Mouse (Mus musculus) hematopoietic stem cell, adult 5-6 weeks (primary cell): Measurements from ENCODE around the gene Dlg2. TPM values are rescaled to one million over a fixed set of nuclear protein-coding genes. Genes with fewer than 3 reads are reported as not detected.

ENCODE experiments used
- ATAC-seq, 2 experiments: fragments of 125-278 bp in 1 of 2; replicated peaks in 1 of 2; 2 replicates each; pipeline ENCODE4 v1.8.0; 2016 to 2017; ENCODE audit warnings: inconsistent platforms in 2 of 2, mild to moderate bottlenecking in 2 of 2, moderate number of reproducible peaks in 2 of 2, low read depth in 1 of 2, moderate TSS enrichment in 1 of 2; ENCODE audit not compliant: low FRiP score in 2 of 2, poor library complexity in 2 of 2, severe bottlenecking in 2 of 2, insufficient read depth in 1 of 2, low TSS enrichment in 1 of 2
- total RNA-seq: library from RNA; stranded (forward); fragments of 172-1452, 232-1000 nt; gene quantifications from 2 replicates; pipeline ENCODE4 v1.2.3, GENCODE M21; 2017

Dlg2 gene
- total RNA-seq, 1 experiment from 2014 or later: 3.8 TPM

DNA sequence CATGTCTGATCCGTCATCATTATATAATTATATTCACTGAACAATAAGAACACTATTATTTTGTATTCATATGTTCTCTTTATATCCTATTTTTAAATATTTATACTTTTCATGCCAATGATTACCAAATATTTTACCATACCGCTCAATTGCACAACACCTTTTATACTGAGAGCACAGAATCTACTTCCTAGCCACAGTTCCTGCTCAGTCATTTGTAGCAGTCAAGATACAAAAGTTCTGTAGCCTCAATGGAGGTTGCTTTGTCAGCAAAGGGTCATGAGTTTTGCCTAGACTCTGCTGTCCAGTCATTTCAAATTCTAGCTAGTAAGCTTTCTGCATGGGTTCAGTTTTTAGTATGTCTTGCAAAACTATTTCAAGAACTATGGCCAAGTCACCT, 6.1 kb downstream of the Dlg2 start:
- ATAC-seq: no peak

DNA sequence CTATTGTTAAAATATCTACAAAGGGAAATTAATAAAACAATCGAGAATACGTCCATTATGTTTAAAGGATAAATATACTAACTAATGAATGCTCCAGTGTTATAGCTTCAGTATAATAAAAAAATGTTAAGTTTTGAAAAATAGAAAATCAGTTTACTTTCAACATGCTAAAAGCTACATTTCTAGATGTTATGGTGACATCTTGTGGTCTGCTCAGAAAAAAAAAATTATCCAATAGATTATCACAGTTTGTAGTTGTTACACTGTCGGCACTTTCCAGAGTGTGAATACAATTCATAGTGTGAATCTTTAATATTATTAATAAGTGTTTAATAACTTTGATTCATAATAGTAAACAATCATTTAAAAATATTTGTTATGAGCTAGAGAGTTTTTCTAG, 31.7 kb downstream of the Dlg2 start:
- no peak for ATAC-seq

DNA sequence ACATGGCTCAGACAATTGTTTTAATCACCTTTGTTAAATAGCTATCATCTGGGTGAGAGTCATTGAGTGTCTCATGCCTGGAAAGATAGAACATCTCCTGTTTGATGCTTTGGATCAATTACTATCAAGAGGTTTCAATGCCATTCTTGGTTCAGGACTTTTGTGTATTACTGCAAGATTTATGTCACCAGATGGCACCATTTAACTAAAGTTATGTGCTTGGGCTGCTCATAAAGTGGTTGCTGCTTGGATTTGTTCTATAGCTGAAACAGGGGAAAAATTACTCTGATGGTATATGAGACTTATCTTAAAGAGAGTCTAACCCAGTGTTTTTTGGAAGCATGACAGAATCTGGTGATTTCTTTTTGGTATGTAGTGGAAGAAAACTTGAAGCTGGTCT, 35.8 kb downstream of the Dlg2 start:
- ATAC-seq: no peak

DNA sequence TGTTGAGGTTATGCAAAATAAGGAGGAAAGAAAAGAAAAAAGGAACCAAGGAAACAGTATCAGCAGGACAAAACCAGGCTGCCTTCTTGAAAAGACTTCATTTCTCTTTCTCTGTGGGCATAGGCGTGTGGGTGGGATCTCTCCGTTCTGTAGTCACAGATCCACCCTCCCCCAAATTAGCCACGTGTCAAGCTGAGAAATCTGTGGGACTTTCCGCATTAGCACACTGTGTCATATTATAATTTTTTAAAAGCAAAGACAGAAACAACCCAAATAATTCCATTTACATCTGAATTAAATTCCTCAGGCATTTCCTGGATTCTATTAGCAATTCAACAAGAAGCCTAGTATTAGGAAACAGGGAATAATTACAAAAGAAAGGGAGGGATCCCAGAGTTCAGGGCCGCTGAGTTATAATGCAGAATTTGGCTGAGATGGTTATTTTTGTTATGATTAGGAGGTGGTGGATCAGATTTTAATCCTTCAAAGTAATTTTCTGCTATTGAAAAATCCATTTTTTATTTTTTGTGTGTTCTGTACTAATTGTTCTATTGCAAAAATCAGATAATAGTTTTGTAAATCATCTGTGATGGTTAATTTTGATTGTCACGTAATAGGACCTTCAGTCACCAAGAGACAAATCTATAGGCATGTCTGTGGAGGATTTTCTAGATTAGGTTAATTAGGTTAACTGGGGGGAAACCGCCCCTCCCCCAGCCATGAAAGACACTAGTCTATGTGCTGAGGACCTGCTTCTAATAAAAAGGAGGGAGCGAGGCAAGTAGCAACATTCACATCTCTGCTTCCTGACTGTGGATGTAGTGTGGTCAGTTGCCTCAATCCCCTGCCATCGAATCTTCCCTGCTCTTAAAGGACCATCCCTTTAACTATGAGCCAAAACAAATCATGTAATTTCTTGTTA, 63.3 kb downstream of the Dlg2 start:
- ATAC-seq: no peak

- ATAC-seq: no peak
Measured at GRCm38 (mm10) chr7:90540811-90541323, 64.4 kb downstream of the Dlg2 start.

DNA sequence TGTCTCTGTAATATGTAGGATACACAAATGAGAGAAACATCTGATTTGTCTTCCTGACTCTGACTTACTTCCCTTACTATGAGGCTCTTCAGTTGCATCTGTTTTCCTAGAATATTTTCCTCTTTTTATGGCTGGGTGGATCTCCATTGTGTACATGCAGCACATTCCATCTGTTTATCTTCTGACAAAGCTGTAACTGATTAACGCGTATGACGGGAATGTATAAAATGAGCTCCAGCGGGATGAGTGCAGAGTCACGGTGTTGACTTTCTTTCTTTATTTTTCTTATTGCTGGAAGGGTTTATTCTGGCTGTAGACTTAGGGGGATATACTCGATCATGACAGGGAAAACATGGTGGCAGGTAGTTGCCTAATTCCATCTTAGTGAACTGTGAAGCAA, 76.9 kb downstream of the Dlg2 start:
- no peak for ATAC-seq

DNA sequence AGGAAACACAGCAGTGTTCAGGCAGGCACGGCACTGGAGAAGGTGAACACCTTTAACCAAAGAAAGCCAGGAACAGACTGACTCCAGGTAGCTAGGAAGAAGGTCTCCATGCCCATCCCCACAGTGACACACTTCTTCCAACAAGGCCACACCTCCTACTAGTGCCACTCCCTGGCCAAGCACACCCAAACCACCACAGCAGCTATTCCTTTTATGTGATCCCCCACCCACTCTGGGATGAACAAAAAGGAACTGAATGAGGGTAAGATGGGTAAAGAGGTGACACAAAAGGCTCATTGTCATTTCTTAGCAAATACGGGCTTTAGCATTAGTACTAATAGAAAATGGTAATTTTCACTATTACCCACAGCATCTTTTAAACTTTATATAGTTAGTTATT, 77.9 kb downstream of the Dlg2 start:
- ATAC-seq: no peak

- no peak for ATAC-seq
Measured at GRCm38 (mm10) chr7:90569130-90569529, 92.7 kb downstream of the Dlg2 start.

- ATAC-seq: no peak
Measured at GRCm38 (mm10) chr7:90587795-90588194, 111.3 kb downstream of the Dlg2 start.

DNA sequence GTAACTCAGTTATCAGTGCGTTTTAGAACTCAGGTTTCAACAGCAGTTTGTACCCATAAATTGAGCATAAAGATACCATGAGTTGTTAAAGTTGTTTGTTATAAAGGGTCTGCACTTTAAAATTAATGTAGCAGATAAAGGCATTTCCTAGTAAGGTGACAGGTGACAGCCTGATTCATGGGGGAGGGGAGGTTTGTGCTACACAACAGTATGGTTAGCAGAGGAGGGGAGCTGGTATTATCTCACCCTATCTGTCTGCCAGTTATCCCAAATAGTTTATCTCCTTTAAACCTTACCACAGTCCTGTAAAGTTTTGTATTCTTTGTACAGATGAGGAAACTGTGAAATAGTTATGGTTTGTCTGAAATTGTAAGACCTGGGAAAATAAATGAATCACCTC, 111.8 kb downstream of the Dlg2 start:
- no peak for ATAC-seq

- ATAC-seq: no peak
Measured at GRCm38 (mm10) chr7:90609764-90610163, 133.3 kb downstream of the Dlg2 start.

DNA sequence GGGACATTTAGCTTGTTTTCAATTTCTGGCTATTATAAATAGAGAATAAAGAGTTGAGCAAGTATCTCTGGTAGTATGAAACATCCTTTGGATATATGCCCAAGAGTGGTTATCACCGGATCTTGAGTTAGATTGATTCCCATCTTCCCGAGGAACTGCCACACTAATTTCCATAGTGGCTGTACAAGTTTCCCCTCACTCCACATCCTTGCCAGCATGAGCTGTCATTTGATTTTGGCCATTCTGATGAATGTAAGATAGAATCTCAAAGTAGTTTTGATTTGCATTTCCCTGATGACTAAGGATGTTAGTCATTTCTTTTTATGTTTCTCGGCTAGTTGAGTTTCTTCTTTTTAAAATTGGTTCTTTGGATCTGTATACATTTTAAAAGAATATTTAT, 154.1 kb downstream of the Dlg2 start:
- ATAC-seq: no peak

DNA sequence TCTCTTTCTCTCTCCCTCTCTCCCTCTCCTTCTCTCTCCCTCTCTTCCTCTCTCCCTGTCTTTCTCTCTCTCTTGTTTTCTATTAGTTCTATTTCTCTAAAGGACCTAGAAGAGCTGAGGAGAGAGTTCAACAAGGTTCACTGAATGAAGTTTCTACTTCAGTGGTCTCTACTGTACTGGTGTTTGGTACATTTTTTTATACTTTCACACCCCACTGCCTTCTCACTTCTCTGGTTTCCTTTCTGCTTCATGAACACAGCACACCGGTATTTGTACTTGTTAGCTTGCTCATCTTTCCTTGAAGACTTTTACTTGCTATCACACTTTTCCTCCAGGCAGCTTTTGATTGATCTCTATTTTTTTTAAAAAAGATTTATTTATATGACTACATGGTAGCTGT, 173.0 kb downstream of the Dlg2 start:
- ATAC-seq: no peak

GRCm38 (mm10) chr7:90651128-90651527, 174.7 kb downstream of the Dlg2 start:
- ATAC-seq: no peak

DNA sequence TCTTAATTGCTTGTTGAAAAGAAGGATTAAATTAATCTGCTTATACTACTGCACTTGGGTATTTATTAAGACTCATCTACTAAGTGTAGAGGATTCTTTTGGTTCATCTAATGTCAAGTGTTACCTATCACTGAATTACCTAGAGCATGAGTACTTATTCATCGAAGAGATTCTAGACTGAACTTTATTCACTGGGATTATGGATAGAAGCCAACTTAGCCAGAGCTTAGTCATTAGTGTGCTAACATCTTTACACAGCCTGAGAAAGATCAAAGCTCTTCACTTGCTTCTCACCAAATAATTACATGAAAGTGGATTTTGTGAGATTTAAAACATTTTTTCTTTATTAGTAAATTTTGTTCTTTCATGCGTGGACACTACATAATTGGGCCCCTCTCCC, 175.1 kb downstream of the Dlg2 start:
- no peak for ATAC-seq

DNA sequence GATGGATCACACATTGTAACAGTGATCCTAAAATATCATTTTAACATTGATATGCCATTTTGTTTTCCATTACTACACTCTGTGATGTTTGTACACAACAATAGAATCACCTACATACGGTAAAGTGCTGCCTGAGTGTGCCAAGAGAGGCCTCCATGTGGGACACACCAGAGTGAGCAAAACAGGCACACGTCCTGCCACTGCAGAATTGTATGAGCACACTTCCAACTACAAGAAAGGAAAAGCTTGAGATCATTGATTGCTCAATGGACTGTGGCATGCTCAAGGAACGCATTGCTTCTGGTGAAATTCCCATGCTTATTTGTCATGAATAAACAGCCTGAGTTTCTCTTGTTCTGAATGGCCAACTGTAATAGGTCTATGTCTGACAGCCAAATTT, 182.1 kb downstream of the Dlg2 start:
- no peak for ATAC-seq

DNA sequence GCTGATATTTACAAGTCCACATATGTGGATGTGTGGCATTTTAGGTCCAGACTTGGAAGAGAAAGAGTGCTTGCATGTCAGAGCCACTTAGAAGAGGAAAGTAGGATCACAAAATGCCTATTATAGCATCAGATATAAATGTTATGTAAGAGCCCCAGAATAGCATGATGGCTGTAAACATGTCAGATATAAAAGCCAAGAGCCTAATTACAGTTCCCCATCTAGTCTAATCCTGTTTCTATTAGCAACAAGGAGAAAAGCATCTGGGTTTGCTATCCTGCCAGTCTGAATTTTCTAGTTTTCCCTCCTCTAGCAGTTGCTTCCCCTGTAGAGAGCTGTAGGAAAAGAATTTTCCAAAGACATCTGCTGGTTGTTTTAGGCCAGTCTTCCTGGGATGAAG, 217.6 kb downstream of the Dlg2 start:
- no peak for ATAC-seq

DNA sequence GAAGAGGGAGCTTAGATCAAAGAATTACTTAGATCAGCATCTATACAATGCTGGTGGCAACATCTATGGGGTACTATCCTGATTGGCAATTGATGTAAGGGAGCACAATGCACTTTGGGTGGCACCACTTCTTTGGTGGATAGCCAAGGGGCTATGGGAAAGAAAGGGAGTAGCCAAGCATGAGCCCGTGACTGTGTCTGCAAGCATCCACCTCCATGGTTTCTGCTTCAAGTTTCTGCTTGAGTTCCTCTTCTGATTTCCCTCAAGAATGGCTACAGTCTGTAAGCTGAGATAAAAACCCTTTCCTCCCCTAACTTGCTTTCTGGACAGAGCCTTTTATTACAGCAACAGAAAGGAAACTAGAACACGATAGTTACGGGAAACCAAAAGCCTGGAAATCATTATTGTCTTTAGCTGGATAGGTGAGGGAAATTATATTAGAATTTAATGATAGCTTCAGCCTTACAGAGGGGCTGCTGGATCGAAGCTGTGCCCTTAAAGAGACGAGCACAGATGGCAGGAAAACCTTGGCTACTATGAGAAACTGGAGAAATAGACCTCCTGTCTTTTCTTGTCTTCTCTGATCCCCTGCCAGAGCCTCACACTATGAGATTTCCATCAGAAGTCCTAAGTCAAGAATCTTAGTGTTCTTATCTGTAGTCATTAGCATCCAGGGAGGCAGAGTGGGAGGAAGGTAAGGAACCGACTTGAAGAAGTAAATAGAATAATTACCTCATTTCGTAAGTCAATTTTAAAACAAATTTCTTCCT, 219.9 kb downstream of the Dlg2 start:
- ATAC-seq: no peak
